Mouse (Mus musculus) R1 (cell line): ENCODE measurements around the gene Il24.

Experiments used
- DNase-seq: peaks from one replicate; pipeline ENCODE4 v3.0.0-alpha.2; 2018; ENCODE audit warnings: low read depth, low spot score

Il24 gene

DNA sequence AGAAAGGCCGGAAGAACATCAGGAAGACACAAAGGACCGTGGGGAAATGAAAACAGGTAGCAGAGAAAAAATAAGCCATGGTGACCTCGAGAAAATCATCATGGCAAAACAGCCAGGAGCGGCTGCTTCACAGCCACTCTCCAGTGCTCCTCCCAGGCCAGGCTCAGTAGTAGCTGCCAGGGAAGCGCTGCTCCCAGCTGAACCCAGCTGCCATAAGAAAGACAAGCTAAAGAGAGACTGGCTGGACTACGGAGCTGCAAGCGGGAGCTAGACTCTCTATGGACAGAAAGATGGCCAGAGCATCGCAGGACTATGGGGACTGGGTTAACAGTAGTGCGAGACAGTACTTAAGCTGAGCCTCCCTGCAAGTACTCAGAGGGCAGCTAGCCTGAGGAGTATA lies 32.4 kb downstream of the Il24 start:
- no peak for DNase-seq

DNA sequence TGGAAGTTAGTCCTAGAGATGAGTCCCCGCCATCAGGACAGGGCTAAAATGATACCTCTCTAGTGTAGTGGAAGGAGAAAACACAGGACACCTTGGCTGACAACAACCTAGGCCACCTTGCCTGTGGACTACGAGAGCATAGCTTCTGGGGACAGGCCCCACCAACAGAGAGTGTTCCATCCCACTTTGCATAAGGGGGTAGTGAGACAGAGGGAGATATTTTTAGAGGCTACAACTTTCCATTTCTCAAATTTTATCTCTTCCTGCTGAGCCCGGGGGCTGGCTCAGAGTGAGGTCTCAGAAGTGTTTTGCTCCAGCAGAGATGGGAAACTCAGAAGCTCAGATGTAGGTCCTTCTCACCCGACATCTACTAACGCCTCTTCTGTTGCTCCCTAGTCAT lies 36.8 kb downstream of the Il24 start:
- DNase-seq, result no peak

DNA sequence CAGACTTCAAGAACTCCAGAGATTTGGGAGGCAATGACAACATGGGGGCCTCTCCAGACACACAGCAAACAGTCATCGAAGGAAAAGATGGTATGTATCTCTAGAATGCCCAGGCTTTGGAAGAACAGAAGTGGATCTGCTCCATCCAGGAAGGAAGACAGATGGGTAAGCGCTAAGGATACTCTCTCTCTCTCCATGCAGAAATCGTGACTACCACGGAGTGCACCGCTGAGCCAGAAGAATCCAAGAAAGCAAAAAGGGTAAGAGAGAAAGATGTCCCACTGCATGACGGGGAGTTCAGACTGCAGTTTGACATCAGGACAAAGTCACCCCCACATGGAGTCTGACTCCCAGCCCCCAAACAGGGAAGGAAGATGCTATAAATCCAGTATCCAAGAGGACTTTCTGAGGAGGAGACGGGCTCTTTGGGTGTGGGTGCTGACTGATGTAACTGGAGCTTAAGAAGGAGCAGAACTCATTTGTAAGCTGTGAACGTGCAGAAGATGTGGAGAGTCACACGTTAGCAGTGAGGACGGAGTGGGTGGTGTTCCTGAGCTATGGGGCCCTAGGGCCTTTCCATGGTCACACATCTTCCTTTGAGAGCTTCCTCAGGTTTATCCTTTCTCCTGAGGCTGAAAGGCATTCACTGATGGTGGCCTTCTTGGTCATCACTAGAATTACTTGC lies 37.6 kb downstream of the Il24 start:
- DNase-seq, result no peak

DNA sequence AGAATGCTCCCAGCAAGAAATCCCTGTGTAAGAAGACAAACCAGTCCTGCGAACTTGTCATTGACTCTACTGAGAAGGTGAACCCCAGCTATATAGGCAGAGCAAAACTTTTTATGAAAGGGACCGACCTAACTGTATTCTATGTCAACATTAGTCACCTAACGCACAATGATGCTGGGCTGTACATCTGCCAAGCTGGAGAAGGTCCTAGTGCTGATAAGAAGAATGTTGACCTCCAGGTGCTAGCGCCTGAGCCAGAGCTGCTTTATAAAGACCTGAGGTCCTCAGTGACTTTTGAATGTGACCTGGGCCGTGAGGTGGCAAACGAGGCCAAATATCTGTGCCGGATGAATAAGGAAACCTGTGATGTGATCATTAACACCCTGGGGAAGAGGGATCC lies 42.7 kb downstream of the Il24 start:
- no peak for DNase-seq

DNA sequence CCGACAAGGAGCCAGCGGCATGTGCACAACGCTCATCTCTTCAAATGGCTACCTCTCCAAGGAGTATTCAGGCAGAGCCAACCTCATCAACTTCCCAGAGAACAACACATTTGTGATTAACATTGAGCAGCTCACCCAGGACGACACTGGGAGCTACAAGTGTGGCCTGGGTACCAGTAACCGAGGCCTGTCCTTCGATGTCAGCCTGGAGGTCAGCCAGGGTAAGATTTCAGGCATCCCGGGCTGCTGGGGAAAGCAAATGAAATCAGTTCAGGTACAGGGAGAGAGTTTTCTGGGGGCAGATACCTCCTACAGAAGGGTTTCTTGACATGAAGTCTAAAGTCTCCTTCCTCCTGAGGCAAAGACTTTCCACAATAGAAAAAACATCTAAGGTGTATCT lies 45.6 kb downstream of the Il24 start:
- DNase-seq, result no peak

DNA sequence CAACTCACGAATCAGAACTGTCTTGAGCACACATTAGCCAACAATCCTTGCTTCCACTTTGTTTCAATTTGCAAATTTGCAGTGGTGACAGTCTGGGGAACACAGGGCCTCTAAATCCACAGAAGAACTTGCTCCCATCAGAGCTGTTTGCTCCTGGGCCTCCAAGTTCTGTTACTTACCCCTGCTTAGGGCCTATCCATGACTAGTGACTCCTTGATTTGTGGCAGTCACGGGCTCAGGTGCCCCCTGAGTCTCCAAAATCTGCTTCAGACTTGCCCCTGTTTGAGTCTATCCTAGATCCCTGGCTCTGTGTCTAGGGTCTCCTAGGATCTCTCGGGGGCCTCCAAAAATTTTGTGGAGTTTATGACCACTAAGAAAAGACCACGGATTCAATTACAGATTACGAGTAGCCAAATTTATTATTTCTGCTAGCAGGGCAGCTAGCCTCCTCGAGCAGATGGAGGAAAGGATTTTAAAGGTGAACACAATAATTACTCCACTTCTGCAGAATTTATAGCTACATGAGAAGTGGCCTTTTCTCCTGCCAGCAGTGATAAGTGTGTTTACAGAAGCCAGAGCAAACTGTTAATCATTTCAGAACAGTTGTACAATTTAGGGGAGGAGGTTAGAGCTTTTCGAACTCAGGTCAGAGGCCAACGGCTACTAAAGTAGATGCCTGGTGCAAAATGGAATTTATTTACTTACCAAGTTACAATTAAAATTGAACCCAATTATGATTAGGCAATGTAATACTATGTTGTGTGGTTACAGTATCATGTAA lies 46.5 kb downstream of the Il24 start:
- DNase-seq, result no peak

DNA sequence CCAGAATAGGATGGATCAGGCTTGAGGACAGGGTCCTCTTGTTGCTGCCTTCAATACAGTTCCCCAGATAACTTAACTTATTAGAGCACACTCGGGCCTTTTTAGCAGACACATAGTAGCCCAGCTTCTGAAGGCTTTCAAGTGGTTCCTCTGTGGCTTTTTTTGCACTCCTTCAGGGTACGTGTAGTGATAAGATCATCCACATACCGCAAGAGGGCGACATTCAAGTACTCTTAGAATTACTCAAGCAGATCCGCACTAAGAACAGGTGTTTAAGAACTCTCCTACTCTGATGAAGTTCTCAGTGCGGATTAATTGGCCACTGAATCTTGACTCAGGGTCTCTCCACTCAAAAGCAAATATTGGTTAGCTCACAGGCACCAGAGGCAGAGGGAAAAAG lies 49.0 kb downstream of the Il24 start:
- peak; percentile 45 for DNase-seq

DNA sequence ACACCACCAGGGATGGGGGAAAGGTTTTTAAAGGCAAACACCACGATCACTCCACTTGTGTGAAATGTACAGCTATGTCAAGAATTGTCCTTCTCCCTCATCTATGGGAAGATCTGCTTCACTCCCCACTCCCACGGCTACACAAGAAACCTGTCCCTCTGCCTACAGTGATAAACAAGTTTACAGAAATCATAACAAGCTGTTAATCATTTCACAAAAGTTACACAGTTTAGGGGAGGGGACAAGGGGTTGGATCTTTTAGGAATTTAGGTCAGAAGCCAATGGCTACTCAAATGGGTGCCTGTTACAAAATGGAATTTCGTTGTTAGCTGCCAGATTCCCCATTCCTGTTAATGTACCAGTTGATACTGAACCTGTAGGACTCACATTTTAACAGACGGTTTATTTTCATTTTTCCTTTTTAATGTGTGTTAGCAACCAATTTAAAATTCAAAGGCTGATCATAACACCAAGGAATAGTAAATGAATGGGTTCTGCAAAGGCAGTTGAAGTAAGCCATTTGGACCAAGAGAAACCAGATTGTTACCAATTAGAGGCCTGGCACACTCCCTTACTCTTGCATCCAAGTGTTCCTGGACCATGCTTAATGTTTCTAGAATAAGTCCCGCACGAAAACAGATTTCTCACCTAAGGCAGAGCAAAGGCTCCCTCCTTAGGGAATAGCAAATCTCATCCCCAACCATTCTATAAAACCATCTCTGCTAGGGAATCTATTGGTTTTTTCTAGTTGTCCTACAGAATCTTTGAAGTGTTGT lies 51.9 kb downstream of the Il24 start:
- DNase-seq, result no peak

DNA sequence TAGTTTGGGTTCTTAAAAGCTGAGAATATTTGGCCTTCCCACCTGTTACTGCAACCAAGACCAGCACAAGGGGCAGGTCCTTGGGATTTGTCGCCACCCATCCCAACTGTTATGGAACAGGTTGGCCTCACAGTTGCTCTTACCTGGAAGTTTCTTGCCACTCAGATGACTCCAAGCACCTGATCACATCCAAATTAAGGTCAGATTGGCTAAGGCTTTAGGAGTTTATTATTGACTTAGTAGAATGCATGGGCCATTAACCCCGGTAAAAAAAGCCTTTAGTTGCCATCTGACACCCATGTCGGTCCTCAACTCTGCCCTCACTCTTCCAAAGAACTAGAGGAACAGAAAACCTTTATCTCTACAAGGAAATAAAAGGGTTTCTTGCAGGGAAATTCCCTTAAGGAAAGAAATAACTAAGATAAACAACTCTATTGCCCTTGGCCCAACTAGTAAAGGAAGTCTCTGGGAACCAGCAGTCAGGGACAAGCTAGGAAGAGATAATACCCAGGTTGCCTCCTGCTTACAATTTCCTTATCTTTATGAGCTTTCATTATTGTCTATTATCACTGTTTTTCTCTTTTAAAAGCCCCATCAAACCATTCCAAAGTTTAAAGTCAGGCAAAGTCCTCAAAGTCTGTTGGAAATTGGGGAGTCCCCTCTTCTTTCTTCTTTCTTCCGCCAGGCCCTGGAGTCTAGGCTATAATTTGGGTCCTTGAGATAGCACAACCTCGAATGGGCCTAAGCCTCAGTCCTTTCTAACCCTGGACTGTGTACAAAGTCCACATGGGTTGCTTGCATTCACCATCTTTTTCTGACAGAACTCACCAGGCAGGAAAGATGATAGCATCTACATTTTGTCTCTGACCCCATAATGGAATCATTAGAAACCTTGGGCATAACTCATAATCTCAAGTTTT lies 54.8 kb downstream of the Il24 start:
- DNase-seq, result no peak
